Mouse (Mus musculus) heart, postnatal 0 days (tissue): Measurements from ENCODE around the gene Dusp6. TPM values are rescaled to one million over a fixed set of nuclear protein-coding genes. Genes with fewer than 3 reads are reported as not detected.
"Not testable (repeated sequence)": the region's sequence is repeated elsewhere in the genome, so short reads cannot be mapped to it uniquely, and the experiment has no call there.

ENCODE experiments used
- ATAC-seq: fragments of 200-750 bp; cut with Nextera tagmentation; 2 replicates; pipeline ENCODE4 v1.8.0; 2017; ENCODE audit warnings: low read depth, moderate number of reproducible peaks, moderate library complexity; ENCODE audit not compliant: insufficient read depth
- DNase-seq: peaks from one replicate; pipeline ENCODE4 v3.0.0-alpha.2; 2016; ENCODE audit warnings: low spot score
- H3K27ac ChIP-seq: fragments of 300-500 bp; sonication (generic); 2 replicates; pipeline ENCODE4 v1.5.1; 2014; ENCODE audit warnings: low read depth, mild to moderate bottlenecking
- H3K27me3 ChIP-seq: fragments of 300-500 bp; sonication (generic); 2 replicates; pipeline ENCODE4 v1.6.1; 2014; ENCODE audit warnings: low read length, mixed read lengths; ENCODE audit not compliant: control insufficient read depth, insufficient read depth
- H3K36me3 ChIP-seq: fragments of 300-500 bp; sonication (generic); replicated peaks from 2 replicates; pipeline ENCODE4 v1.6.1; 2014; ENCODE audit warnings: low read length, mixed read lengths; ENCODE audit not compliant: control insufficient read depth, insufficient read depth
- H3K4me1 ChIP-seq: fragments of 300-500 bp; sonication (generic); 2 replicates; pipeline ENCODE4 v1.6.1; 2014; ENCODE audit warnings: antibody characterized with exemption; ENCODE audit not compliant: control insufficient read depth, insufficient read depth
- H3K4me2 ChIP-seq: fragments of 300-500 bp; sonication (generic); 2 replicates; pipeline ENCODE4 v1.6.1; 2014; ENCODE audit warnings: low read depth, mild to moderate bottlenecking, low read length, moderate library complexity
- H3K4me3 ChIP-seq: fragments of 300-500 bp; sonication (generic); 2 replicates; pipeline ENCODE4 v1.5.1; 2014; ENCODE audit warnings: low read depth, low read length
- H3K9ac ChIP-seq: fragments of 300-500 bp; sonication (generic); replicated peaks from 2 replicates; pipeline ENCODE4 v1.6.1; 2014; ENCODE audit warnings: low read depth, low read length, mixed read lengths
- H3K9me3 ChIP-seq: fragments of 300-500 bp; sonication (generic); replicated peaks from 2 replicates; pipeline ENCODE4 v1.6.1; 2016; ENCODE audit warnings: low read length; ENCODE audit not compliant: control insufficient read depth
- CTCF ChIP-seq: IDR thresholded peaks from 2 replicates; pipeline ENCODE4 v1.5.1; 2016; ENCODE audit warnings: antibody characterized with exemption, control low read depth, low read depth
- EP300 ChIP-seq: IDR thresholded peaks from 2 replicates; pipeline ENCODE4 v1.6.1; 2016; ENCODE audit warnings: antibody characterized with exemption, low read depth
- WGBS: fragments of 180-500 bp; shearing (Covaris S2); extraction: QIAGEN DNeasy Blood & Tissue Kit; methylation state at CpG from one replicate; pipeline ENCODE4 v1.1.7; 2014; 5-methylcytosine and 5-hydroxymethylcytosine counted together
- polyA plus RNA-seq: library from polyadenylated mRNA; unstranded; fragments of >200 nt; fragmentation: Nextera tagmentation; extraction: Ambion mirVana; gene quantifications from 2 replicates; pipeline ENCODE4 v1.2.1, GENCODE M21; 2015
- total RNA-seq: library from RNA; depleted of rRNA; stranded (reverse); fragments of >200 nt; gene quantifications from 2 replicates; pipeline ENCODE4 v1.2.3, GENCODE M21; 2014; ENCODE audit warnings: low replicate concordance; rRNA removed

The Dusp6 gene
- total RNA-seq (59.8 and 73.6 TPM in 2 replicates), polyA plus RNA-seq (23.2 and 25.8 TPM in 2 replicates)

DNA sequence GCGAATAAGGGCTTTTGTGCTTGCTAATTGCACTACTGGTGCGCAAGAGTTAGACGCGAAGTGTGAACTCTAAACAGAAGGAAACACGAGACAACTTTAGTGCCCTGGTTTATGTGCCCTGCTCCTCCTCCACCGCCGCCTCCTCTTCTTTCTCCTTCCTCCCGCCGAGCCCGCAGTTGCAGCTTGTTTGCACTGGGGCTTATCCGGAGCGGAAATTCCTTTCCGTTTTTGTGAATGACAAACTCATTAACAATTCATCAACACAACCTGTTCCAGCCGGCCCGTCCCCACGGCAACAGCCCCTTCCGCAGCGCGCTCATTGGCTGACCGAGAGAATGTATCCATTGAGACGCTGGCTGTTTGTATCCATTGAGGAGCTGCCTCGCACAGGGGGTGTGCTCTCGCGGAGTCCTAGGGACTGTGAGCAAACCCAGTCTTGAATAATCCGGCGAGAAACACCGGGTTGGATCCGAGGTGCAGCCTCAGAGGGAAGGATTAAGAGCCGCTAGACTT, at the start of gene Dusp6:
Gene Dusp6 (plus strand): TSS at position 365 of the 513 bp plus-strand sequence.
- H3K4me1 ChIP-seq: peaks cover 19% of the 10 kb centered on the region; the same call in 1 of the 2 replicates
- no peak; the same call in 1 of the 2 replicates for TF ChIP-seq EP300
- TF ChIP-seq CTCF: no peak
- H3K4me3 ChIP-seq: peak within 1 kb of the TSS; percentile 92
- peak within 1 kb of the TSS; percentile 95 for H3K4me2 ChIP-seq
- peak within 1 kb of the TSS; percentile 96 for H3K9ac ChIP-seq
- DNase-seq: peak; percentile 98
- H3K27ac ChIP-seq: peak within 1 kb of the TSS; percentile 99
- no peaks in the 10 kb centered on the region for H3K27me3 ChIP-seq
- under 1% methylated on average over 29 of the region's 29 CpGs for WGBS
- no peaks in the 10 kb centered on the region for H3K9me3 ChIP-seq
- peak; percentile 91 for ATAC-seq
- H3K36me3 ChIP-seq: peaks cover 11% of the 10 kb centered on the region

DNA sequence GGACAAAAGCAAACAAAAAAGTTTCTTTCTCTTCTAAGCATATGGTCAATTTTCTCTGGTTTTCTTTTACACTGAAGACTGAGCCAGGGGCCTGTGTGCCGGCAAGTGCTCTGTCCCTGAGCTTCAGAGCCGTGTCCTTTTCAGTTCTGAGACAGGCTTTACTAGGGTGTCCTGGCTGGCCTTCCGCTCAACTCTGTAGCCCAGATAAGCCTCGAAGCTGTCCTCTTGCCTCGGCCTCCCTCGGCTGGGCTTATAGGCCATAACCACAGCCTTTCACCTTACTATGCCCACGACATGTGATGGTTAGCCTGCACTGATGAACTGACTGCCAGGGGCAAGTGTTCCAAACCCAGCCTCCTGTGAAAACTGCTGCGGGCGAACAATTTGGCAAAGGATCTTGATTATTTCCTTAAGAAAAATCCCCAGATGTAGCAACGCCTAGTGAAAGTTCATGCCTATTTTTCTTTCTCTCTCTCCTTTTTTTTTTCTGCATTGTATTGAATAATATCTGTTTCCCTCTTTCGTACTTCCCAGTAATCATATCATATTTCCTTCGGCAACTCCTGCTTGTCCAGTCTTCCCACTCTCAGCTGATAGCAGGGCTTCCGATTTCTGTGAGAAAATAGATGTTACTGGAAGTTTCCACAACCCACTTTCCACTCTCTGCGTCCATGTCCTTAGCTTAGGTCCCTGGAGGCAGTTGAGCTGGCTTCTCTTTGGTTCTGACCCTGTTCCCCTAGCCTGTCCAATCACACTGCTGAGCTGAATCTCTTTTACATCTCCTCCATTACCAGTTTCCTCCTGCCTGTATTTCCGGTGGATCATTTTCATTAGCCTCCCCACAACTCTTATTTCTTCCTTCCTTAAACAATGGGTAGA, 48.4 kb upstream of the Dusp6 start:
- Histone ChIP-seq H3K4me2 (no peak overlapping the region), H3K9me3 (no peaks in the 10 kb centered on the region), H3K27me3 (no peaks in the 10 kb centered on the region), H3K27ac (peak overlapping the region; percentile 56), H3K4me3 (no peak overlapping the region), H3K9ac (no peak overlapping the region), H3K4me1 (no peaks in the 10 kb centered on the region), H3K36me3 (no peaks in the 10 kb centered on the region)
- peak; percentile 49 for ATAC-seq
- peak; percentile 24 for DNase-seq
- TF ChIP-seq EP300 (no peak), CTCF (no peak)
- WGBS: 49% methylated on average over 15 of the region's 15 CpGs

DNA sequence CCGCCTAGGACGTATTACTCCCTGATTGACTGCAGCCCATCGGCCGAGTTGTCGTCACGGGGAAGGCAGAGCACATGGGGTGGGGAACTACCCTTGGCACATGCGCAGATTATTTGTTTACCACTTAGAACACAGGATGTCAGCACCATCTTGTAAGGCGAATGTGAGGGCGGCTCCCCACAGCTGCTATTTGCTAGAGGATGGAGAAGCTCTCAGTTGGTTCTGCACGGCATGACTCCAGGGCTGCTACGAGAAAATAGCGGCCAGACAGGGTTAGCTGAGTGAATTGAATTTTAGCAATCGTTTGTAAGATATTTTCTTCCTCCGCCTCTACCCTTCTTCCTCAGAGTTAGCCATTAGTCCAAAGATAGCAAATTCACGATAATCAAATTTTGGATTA, 46.5 kb upstream of the Dusp6 start:
- H3K27me3 ChIP-seq, ATAC-seq, H3K4me3 ChIP-seq, H3K9me3 ChIP-seq, H3K4me2 ChIP-seq, H3K27ac ChIP-seq, H3K4me1 ChIP-seq, DNase-seq, H3K9ac ChIP-seq, H3K36me3 ChIP-seq: not testable (repeated sequence)
- 91% methylated on average over 15 of the region's 15 CpGs for WGBS

DNA sequence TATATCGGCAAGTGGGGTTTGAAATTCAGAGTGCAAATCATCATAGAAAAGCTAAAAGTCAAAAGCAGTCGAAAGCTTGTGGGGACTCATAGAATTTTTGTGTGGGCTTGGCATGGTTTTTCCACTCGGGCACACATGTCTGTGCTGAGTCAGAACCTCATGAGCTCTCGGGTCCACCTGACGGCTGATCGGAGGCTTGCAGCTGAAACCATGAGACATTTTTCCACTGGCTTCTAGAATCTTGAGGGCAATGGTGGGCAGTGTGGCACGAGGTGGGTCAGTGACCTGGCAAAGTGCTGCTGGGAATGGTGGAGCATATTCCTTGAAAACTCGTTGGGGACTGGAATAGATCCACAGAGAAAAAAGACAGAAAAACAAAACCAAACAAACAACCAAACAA, 41.5 kb upstream of the Dusp6 start:
- Histone ChIP-seq H3K4me2 (no peak overlapping the region), H3K4me3 (no peak overlapping the region), H3K27me3 (no peaks in the 10 kb centered on the region), H3K9me3 (no peaks in the 10 kb centered on the region), H3K27ac (no peak overlapping the region), H3K4me1 (no peaks in the 10 kb centered on the region), H3K9ac (no peak overlapping the region), H3K36me3 (no peaks in the 10 kb centered on the region)
- DNase-seq (no peak), ATAC-seq (no peak)
- WGBS: 91% methylated on average over 8 of the region's 8 CpGs
- TF ChIP-seq EP300: no peak
- no peak for TF ChIP-seq CTCF

DNA sequence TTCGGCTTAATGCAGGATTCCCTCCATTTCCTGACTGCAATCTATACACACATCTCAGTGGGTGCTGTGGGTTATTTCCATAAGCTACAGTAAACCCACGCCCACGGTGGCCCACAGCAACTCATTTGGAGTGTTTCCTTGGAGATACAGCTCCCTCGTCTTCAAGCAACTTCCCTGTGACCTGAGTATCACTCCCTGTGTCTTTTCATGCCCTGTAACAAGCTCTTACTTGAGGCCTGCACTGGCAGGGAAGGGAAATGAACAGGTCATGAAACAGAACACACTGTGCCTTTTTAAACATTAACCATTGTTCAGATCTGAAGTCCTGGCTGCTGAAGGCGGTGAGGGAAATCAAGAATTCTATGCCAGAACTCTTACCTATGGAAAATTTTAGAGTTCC, 40.3 kb upstream of the Dusp6 start:
- no peak overlapping the region for H3K27ac ChIP-seq
- TF ChIP-seq CTCF (no peak), EP300 (no peak)
- no peak for DNase-seq
- H3K4me3 ChIP-seq: no peak overlapping the region
- 79% methylated on average over 5 of the region's 5 CpGs for WGBS
- no peaks in the 10 kb centered on the region for H3K27me3 ChIP-seq
- ATAC-seq: no peak
- no peaks in the 10 kb centered on the region for H3K36me3 ChIP-seq
- no peaks in the 10 kb centered on the region for H3K4me1 ChIP-seq
- H3K4me2 ChIP-seq: no peak overlapping the region
- no peaks in the 10 kb centered on the region for H3K9me3 ChIP-seq
- no peak overlapping the region for H3K9ac ChIP-seq
